Mouse (Mus musculus): ENCODE measurements around the gene Bcl7c. TPM values are rescaled to one million over a fixed set of nuclear protein-coding genes. Genes with fewer than 3 reads are reported as not detected.

Bcl7c gene
- total RNA-seq, 1 experiment, result 35.6 TPM

- TF ChIP-seq MAFK (IDR thresholded peaks at IDR 0.05; ENCODE audit: insufficient read depth, low read depth, low read length) (no peak), ZNF384 (IDR thresholded peaks at IDR 0.05; ENCODE audit: low read depth, low read length) (no peak), CHD2 (IDR thresholded peaks at IDR 0.05; ENCODE audit: low read depth, low read length) (no peak), ZC3H11A (IDR thresholded peaks at IDR 0.05; ENCODE audit: borderline replicate concordance, low read depth, low read length) (no peak), HCFC1 (IDR thresholded peaks at IDR 0.05; ENCODE audit: borderline replicate concordance, insufficient read depth, low read length) (no peak)
- no peaks in the 10 kb centered on the region for H3K9me3 ChIP-seq (ENCODE audit: control insufficient read depth, insufficient read depth, low read depth, low read length)
- no peak overlapping the region for H3K9ac ChIP-seq (ENCODE audit: insufficient read depth, low read depth, low read length, poor library complexity, severe bottlenecking)
- no peaks in the 10 kb centered on the region for H3K36me3 ChIP-seq (ENCODE audit: control insufficient read depth, insufficient read depth, low read length, poor library complexity, severe bottlenecking)
- no peak overlapping the region for H3K4me3 ChIP-seq (ENCODE audit: insufficient read depth in 1 of 2, low read depth in 1 of 2, low read length in 2 of 2, poor library complexity in 1 of 2, severe bottlenecking in 1 of 2)
- peaks cover 2 to 9% of the 10 kb centered on the region in 2 experiments; a peak in 2 of 4 replicates for H3K4me1 ChIP-seq (ENCODE audit: control insufficient read depth in 2 of 2, insufficient read depth in 2 of 2, low read length in 2 of 2, poor library complexity in 1 of 2)
- DNase-seq (ENCODE audit: low read depth, low spot score), result no peak
- no peak overlapping the region for H3K27ac ChIP-seq (ENCODE audit: insufficient read depth, low read depth, low read length, poor library complexity, severe bottlenecking)
- in situ Hi-C loops (cut with MboI; ENCODE audit: low sequenced_read_pairs in 2 of 2, unreplicated experiment in 2 of 2), result no loop called here
These were observed 45.8 kb downstream of the Bcl7c start for GRCm38 (mm10) chr7:127662926-127663325.

DNA sequence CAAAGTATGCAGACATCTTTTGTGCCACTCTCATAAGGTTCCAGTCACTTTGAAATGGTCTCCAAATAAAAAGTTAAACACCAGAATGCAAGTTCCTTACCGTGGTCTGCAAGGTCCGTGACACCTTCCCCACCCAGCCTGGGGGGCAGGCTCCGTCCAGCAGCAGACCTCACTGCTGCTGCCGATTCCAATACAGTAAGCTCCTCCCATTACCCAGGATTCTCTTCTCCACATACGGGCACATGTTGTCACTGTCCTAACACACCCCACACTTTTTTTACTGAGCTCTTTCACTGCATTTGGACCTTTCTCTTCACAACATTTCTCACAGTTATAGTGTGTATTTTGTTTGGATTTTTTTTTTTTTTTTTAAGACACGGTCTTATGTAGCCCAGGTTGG is 46.9 kb downstream of the Bcl7c start:
- Histone ChIP-seq H3K36me3 (ENCODE audit: control insufficient read depth, insufficient read depth, low read length, poor library complexity, severe bottlenecking) (no peaks in the 10 kb centered on the region), H3K9ac (ENCODE audit: insufficient read depth, low read depth, low read length, poor library complexity, severe bottlenecking) (peak overlapping the region; percentile 2; the same call in 1 of the 2 replicates), H3K9me3 (ENCODE audit: control insufficient read depth, insufficient read depth, low read depth, low read length) (no peaks in the 10 kb centered on the region), H3K27ac (ENCODE audit: insufficient read depth, low read depth, low read length, poor library complexity, severe bottlenecking) (no peak overlapping the region), H3K4me1 (ENCODE audit: control insufficient read depth in 2 of 2, insufficient read depth in 2 of 2, low read length in 2 of 2, poor library complexity in 1 of 2) (peaks cover 2 to 9% of the 10 kb centered on the region in 2 experiments; a peak in 2 of 4 replicates), H3K4me3 (ENCODE audit: insufficient read depth in 1 of 2, low read depth in 1 of 2, low read length in 2 of 2, poor library complexity in 1 of 2, severe bottlenecking in 1 of 2) (peak overlapping the region; percentile 48 to 62)
- DNase-seq (ENCODE audit: low read depth, low spot score), result no peak
- in situ Hi-C loops (cut with MboI; ENCODE audit: low sequenced_read_pairs in 2 of 2, unreplicated experiment in 2 of 2), result no loop called here
- TF ChIP-seq MAFK (IDR thresholded peaks at IDR 0.05; ENCODE audit: insufficient read depth, low read depth, low read length) (no peak), ZNF384 (IDR thresholded peaks at IDR 0.05; ENCODE audit: low read depth, low read length) (peak; percentile 74; the same call in 1 of the 2 replicates), HCFC1 (IDR thresholded peaks at IDR 0.05; ENCODE audit: borderline replicate concordance, insufficient read depth, low read length) (no peak), CHD2 (IDR thresholded peaks at IDR 0.05; ENCODE audit: low read depth, low read length) (no peak), ZC3H11A (IDR thresholded peaks at IDR 0.05; ENCODE audit: borderline replicate concordance, low read depth, low read length) (no peak)

GRCm38 (mm10) chr7:127660882-127661281 is 47.9 kb downstream of the Bcl7c start:
- Histone ChIP-seq H3K4me1 (ENCODE audit: control insufficient read depth in 2 of 2, insufficient read depth in 2 of 2, low read length in 2 of 2, poor library complexity in 1 of 2) (peaks cover 2 to 7% of the 10 kb centered on the region in 2 experiments; a peak in 2 of 4 replicates), H3K9me3 (ENCODE audit: control insufficient read depth, insufficient read depth, low read depth, low read length) (no peaks in the 10 kb centered on the region), H3K9ac (ENCODE audit: insufficient read depth, low read depth, low read length, poor library complexity, severe bottlenecking) (no peak overlapping the region), H3K36me3 (ENCODE audit: control insufficient read depth, insufficient read depth, low read length, poor library complexity, severe bottlenecking) (no peaks in the 10 kb centered on the region), H3K27ac (ENCODE audit: insufficient read depth, low read depth, low read length, poor library complexity, severe bottlenecking) (no peak overlapping the region), H3K4me3 (ENCODE audit: insufficient read depth in 1 of 2, low read depth in 1 of 2, low read length in 2 of 2, poor library complexity in 1 of 2, severe bottlenecking in 1 of 2) (no peak overlapping the region)
- in situ Hi-C loops (cut with MboI; ENCODE audit: low sequenced_read_pairs in 2 of 2, unreplicated experiment in 2 of 2), result no loop called here
- no peak for DNase-seq (ENCODE audit: low read depth, low spot score)
- no peak for TF ChIP-seq ZNF384 (IDR thresholded peaks at IDR 0.05; ENCODE audit: low read depth, low read length)

GRCm38 (mm10) chr7:127656946-127657345 is 51.8 kb downstream of the Bcl7c start:
- in situ Hi-C loops (cut with MboI; ENCODE audit: low sequenced_read_pairs in 2 of 2, unreplicated experiment in 2 of 2), result no loop called here
- TF ChIP-seq ZC3H11A (IDR thresholded peaks at IDR 0.05; ENCODE audit: borderline replicate concordance, low read depth, low read length) (peak; percentile 39; the same call in 1 of the 2 replicates), MAFK (IDR thresholded peaks at IDR 0.05; ENCODE audit: insufficient read depth, low read depth, low read length) (no peak), HCFC1 (IDR thresholded peaks at IDR 0.05; ENCODE audit: borderline replicate concordance, insufficient read depth, low read length) (no peak)
- no peak overlapping the region for H3K9ac ChIP-seq (ENCODE audit: insufficient read depth, low read depth, low read length, poor library complexity, severe bottlenecking)
- no peaks in the 10 kb centered on the region for H3K36me3 ChIP-seq (ENCODE audit: control insufficient read depth, insufficient read depth, low read length, poor library complexity, severe bottlenecking)
- H3K4me1 ChIP-seq (ENCODE audit: control insufficient read depth in 2 of 2, insufficient read depth in 2 of 2, low read length in 2 of 2, poor library complexity in 1 of 2), result peaks cover 2 to 4% of the 10 kb centered on the region in 2 experiments; a peak in 2 of 4 replicates
- peak; percentile 85 for DNase-seq (ENCODE audit: low read depth, low spot score)
- no peaks in the 10 kb centered on the region for H3K9me3 ChIP-seq (ENCODE audit: control insufficient read depth, insufficient read depth, low read depth, low read length)
- H3K27ac ChIP-seq (ENCODE audit: insufficient read depth, low read depth, low read length, poor library complexity, severe bottlenecking), result no peak overlapping the region
- no peak overlapping the region for H3K4me3 ChIP-seq (ENCODE audit: insufficient read depth in 1 of 2, low read depth in 1 of 2, low read length in 2 of 2, poor library complexity in 1 of 2, severe bottlenecking in 1 of 2)

DNA sequence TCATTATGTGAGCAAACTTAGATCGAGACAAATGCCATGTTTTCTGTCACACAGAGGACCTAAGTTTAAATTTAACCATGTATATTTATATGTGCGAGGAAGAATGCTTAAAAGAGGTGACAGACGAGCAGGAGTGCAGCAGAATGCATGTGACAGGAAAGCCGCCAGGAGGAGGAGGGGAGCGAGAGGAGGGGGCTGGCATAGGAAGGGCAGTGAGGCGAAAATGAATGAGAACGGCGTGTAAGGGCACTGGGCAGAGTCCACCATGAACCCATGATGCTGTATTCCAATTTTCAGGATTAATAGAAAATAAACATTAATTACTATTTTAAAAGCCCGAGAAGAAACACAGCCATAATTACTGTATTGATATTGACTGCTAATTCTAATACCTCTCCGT is 54.4 kb downstream of the Bcl7c start:
- H3K9me3 ChIP-seq (ENCODE audit: control insufficient read depth, insufficient read depth, low read depth, low read length), result no peaks in the 10 kb centered on the region
- H3K4me3 ChIP-seq (ENCODE audit: insufficient read depth in 1 of 2, low read depth in 1 of 2, low read length in 2 of 2, poor library complexity in 1 of 2, severe bottlenecking in 1 of 2), result no peak overlapping the region
- H3K27ac ChIP-seq (ENCODE audit: insufficient read depth, low read depth, low read length, poor library complexity, severe bottlenecking), result no peak overlapping the region
- peaks cover 0 to 6% of the 10 kb centered on the region in 2 experiments; a peak in 1 of 4 replicates for H3K4me1 ChIP-seq (ENCODE audit: control insufficient read depth in 2 of 2, insufficient read depth in 2 of 2, low read length in 2 of 2, poor library complexity in 1 of 2)
- H3K36me3 ChIP-seq (ENCODE audit: control insufficient read depth, insufficient read depth, low read length, poor library complexity, severe bottlenecking), result no peaks in the 10 kb centered on the region
- in situ Hi-C loops (cut with MboI; ENCODE audit: low sequenced_read_pairs in 2 of 2, unreplicated experiment in 2 of 2), result no loop called here
- no peak overlapping the region for H3K9ac ChIP-seq (ENCODE audit: insufficient read depth, low read depth, low read length, poor library complexity, severe bottlenecking)
- no peak for DNase-seq (ENCODE audit: low read depth, low spot score)
- TF ChIP-seq HCFC1 (IDR thresholded peaks at IDR 0.05; ENCODE audit: borderline replicate concordance, insufficient read depth, low read length) (no peak), ZC3H11A (IDR thresholded peaks at IDR 0.05; ENCODE audit: borderline replicate concordance, low read depth, low read length) (no peak), CHD2 (IDR thresholded peaks at IDR 0.05; ENCODE audit: low read depth, low read length) (no peak), MAFK (IDR thresholded peaks at IDR 0.05; ENCODE audit: insufficient read depth, low read depth, low read length) (no peak), ZNF384 (IDR thresholded peaks at IDR 0.05; ENCODE audit: low read depth, low read length) (no peak)
